Mouse (Mus musculus) heart, adult 2 months (tissue): ENCODE measurements at regions not wholly inside any gene's neighbourhood (a gene's known extent, or its start where the extent isn't known, plus 50 kb on each side); places are given as distances from the start of the nearest gene placed in this dataset.

Experiments
- DNase-seq, 2 experiments: peaks; one replicate each; pipeline ENCODE4 v3.0.0; 2021
- H3K27ac ChIP-seq: fragments of 200-600 bp; 2 replicates; pipeline ENCODE4 v1.8.1; 2022
- H3K27me3 ChIP-seq: fragments of 200-500 bp; 2 replicates; pipeline ENCODE4 v1.6.1; 2012; ENCODE audit warnings: mild to moderate bottlenecking, low read length, inconsistent platforms, mixed read lengths; ENCODE audit not compliant: control insufficient read depth, insufficient read depth
- H3K36me3 ChIP-seq: fragments of 200-500 bp; 2 replicates; pipeline ENCODE4 v1.6.1; 2012; ENCODE audit warnings: low read length, inconsistent platforms; ENCODE audit not compliant: control insufficient read depth, insufficient read depth
- H3K4me1 ChIP-seq: fragments of 200-500 bp; 2 replicates; pipeline ENCODE4 v1.6.1; 2011; ENCODE audit warnings: low read length; ENCODE audit not compliant: control insufficient read depth, insufficient read depth
- H3K4me3 ChIP-seq: fragments of 200-600 bp; 2 replicates; pipeline ENCODE4 v1.8.1; 2022
- H3K79me2 ChIP-seq: fragments of 200-500 bp; replicated peaks from 2 replicates; pipeline ENCODE4 v1.6.1; 2012; ENCODE audit warnings: mild to moderate bottlenecking, inconsistent platforms, low read length, moderate library complexity, mixed read lengths; ENCODE audit not compliant: control insufficient read depth, insufficient read depth
- H3K9ac ChIP-seq: fragments of 200-500 bp; 2 replicates; pipeline ENCODE4 v1.6.1; 2012; ENCODE audit warnings: low read depth, mild to moderate bottlenecking, control low read depth, inconsistent platforms, low read length, mixed read lengths
- CTCF ChIP-seq: fragments of 200-600 bp; IDR thresholded peaks from 2 replicates; pipeline ENCODE4 v1.8.1; 2022; ENCODE audit warnings: antibody characterized with exemption, mild to moderate bottlenecking, moderate library complexity
- EP300 ChIP-seq: fragments of 200-500 bp; IDR thresholded peaks from 2 replicates; pipeline ENCODE4 v1.6.1; 2011; ENCODE audit warnings: low read depth, low read length, control low read depth; ENCODE audit not compliant: insufficient read depth
- POLR2A ChIP-seq: fragments of 200-500 bp; IDR thresholded peaks from 2 replicates; pipeline ENCODE4 v1.6.1; 2011; ENCODE audit warnings: mild to moderate bottlenecking, low read depth, low read length, control low read depth; ENCODE audit not compliant: insufficient read depth
- WGBS: fragments of 180-500 bp; shearing (Covaris S2); methylation state at CpG from one replicate; pipeline ENCODE4 v1.1.7; 2018; 5-methylcytosine and 5-hydroxymethylcytosine counted together
- intact Hi-C: fragments of 180-260 bp; cut with DNase I; formaldehyde crosslinking; loops from one replicate; pipeline ENCODE4 v1.15.1; 2025

- peak; percentile 61 for TF ChIP-seq CTCF
- TF ChIP-seq EP300, result no peak
- Histone ChIP-seq H3K79me2 (no peaks in the 10 kb centered on the region), H3K4me1 (no peaks in the 10 kb centered on the region), H3K27ac (no peak overlapping the region), H3K27me3 (no peaks in the 10 kb centered on the region), H3K9ac (no peak overlapping the region), H3K36me3 (no peaks in the 10 kb centered on the region), H3K4me3 (no peak overlapping the region)
- intact Hi-C loops, result no loop called here
- peak; percentile 28 to 33 for DNase-seq
- WGBS, result 15% methylated on average over 12 of the region's 12 CpGs
Measured at GRCm38 (mm10) chr17:66233451-66233951, 110.2 kb downstream of the Ddx11 start.

DNA sequence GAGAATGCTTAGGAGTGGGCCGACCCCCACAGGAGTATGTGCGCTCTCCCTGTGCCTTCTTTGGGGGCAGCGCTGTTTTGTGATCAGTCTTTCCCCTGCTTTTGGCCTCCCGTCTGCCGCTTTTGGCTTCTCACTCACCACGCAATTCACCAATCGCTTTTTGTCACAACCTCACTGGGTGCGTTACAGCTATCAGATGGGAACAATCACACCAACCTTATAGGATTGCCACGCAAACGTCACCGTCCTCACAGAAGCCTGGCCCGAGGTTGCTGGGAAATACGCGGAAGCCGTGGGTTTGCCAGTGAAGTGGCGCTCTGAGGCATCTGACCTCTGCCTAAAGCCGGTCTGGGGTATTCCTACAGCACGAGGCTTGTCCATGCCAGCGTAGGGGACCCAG is 111.1 kb downstream of the Ddx11 start:
- intact Hi-C loops, result no loop called here
- DNase-seq, result no peak
- H3K4me1 ChIP-seq, result no peaks in the 10 kb centered on the region
- 81% methylated on average over 19 of the region's 19 CpGs for WGBS
- H3K9ac ChIP-seq, result no peak overlapping the region
- no peak for TF ChIP-seq EP300
- TF ChIP-seq POLR2A, result no peak
- TF ChIP-seq CTCF, result no peak
- no peaks in the 10 kb centered on the region for H3K79me2 ChIP-seq
- H3K4me3 ChIP-seq, result no peak overlapping the region
- H3K36me3 ChIP-seq, result no peaks in the 10 kb centered on the region
- no peaks in the 10 kb centered on the region for H3K27me3 ChIP-seq
- H3K27ac ChIP-seq, result no peak overlapping the region

DNA sequence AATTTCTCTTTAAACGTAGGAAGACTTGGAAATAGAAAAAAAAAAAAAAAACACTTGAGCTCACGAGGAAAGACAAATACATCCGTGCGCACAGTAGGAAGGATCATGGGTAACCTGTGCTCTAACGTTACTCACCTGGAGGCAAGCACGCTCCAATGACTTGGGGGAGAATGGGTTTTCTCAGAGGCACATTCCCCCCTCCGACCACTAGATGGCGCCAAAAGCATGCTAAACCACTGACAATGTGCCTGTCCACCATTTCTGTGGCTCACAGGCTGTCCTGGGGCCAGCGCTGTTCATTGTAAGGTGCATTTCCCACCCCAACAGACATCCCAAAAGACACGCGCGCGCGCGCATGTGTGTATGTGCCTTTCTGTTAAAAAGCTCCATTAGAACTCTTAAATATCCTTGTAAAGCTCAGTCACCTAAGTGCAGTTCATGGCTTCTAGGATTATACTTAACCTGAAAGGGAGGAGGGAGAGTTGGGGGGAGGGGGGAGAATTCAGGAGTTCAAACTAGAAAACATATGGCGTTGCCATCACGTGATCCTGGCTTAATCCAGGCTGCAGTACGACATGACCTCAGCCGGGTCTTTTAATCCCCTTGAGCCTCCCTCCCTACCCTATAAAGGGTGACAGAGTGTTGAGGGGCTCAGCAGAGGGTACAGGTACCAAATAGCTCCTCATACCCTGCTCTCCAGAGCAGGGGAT is 111.9 kb downstream of the Ddx11 start:
- intact Hi-C loops, result loop anchor here (1.0 kb wide), 3 partner anchors 219 to 255 kb away; no protein-coding TSS in a partner anchor
- Histone ChIP-seq H3K27me3 (no peaks in the 10 kb centered on the region), H3K4me1 (no peaks in the 10 kb centered on the region), H3K79me2 (no peaks in the 10 kb centered on the region), H3K36me3 (no peaks in the 10 kb centered on the region), H3K27ac (no peak overlapping the region), H3K4me3 (no peak overlapping the region), H3K9ac (no peak overlapping the region)
- TF ChIP-seq POLR2A (no peak), CTCF (peak; percentile 92), EP300 (peak; percentile 93)
- peak; percentile 75 to 86 for DNase-seq
- WGBS, result 6% methylated on average over 19 of the region's 19 CpGs

- Histone ChIP-seq H3K27ac (no peak overlapping the region), H3K36me3 (no peaks in the 10 kb centered on the region), H3K4me1 (no peaks in the 10 kb centered on the region), H3K27me3 (no peaks in the 10 kb centered on the region), H3K4me3 (no peak overlapping the region), H3K79me2 (no peaks in the 10 kb centered on the region), H3K9ac (no peak overlapping the region)
- intact Hi-C loops, result loop anchor here (1.0 kb wide), 3 partner anchors 218 to 254 kb away; no protein-coding TSS in a partner anchor
- TF ChIP-seq CTCF (no peak), POLR2A (no peak), EP300 (no peak)
- DNase-seq, result no peak
- 84% methylated on average over 15 of the region's 15 CpGs for WGBS
Measured at GRCm38 (mm10) chr17:66235806-66236335, 112.6 kb downstream of the Ddx11 start.

- Histone ChIP-seq H3K4me3 (no peak overlapping the region), H3K9ac (no peak overlapping the region; the same call in 1 of the 2 replicates), H3K27me3 (no peaks in the 10 kb centered on the region), H3K36me3 (no peaks in the 10 kb centered on the region), H3K27ac (no peak overlapping the region), H3K4me1 (peaks cover 1% of the 10 kb centered on the region; the same call in 1 of the 2 replicates), H3K79me2 (no peaks in the 10 kb centered on the region)
- no peak for TF ChIP-seq EP300
- TF ChIP-seq POLR2A, result no peak
- no peak for TF ChIP-seq CTCF
- WGBS, result 36% methylated on average over 9 of the region's 9 CpGs
- intact Hi-C loops, result no loop called here
- DNase-seq, result peak; percentile 28 to 40
Measured at GRCm38 (mm10) chr17:66241868-66242622, 118.7 kb downstream of the Ddx11 start.

DNA sequence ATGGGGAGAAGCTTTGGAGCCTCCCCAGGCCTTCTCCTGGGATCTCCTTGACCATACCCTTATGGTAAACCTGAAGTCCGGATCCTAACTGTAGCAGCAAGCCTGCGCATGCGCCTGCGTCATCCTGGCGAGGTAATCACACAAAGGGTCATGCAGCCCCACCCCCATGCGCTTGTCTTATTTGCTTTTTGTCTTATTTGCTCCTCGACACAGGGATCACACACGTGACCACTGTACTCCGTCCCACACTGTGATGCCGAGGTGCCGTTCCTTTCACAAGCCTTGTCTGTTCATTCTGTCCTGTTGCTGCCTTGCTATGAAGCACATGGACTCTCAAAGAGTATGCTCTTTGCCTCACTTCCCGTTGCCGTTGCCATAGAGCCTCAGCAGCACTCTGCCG is 120.9 kb downstream of the Ddx11 start:
- Histone ChIP-seq H3K27me3 (no peaks in the 10 kb centered on the region), H3K9ac (no peak overlapping the region), H3K27ac (no peak overlapping the region), H3K79me2 (no peaks in the 10 kb centered on the region), H3K4me3 (no peak overlapping the region), H3K4me1 (peaks cover 1% of the 10 kb centered on the region; the same call in 1 of the 2 replicates), H3K36me3 (no peaks in the 10 kb centered on the region)
- intact Hi-C loops, result no loop called here
- no peak for DNase-seq
- TF ChIP-seq CTCF (no peak), POLR2A (no peak), EP300 (no peak)
- 91% methylated on average over 14 of the region's 14 CpGs for WGBS
